Mouse (Mus musculus): ENCODE data around the gene Wdr64.

The Wdr64 gene

GRCm38 (mm10) chr1:175698293-175698692 lies at the start of gene Wdr64:
Gene Wdr64 (plus strand): TSS chr1:175698593.
- no peak for DNase-seq (ENCODE audit: low spot score in 2 of 2)

- no peak for DNase-seq (ENCODE audit: low spot score in 2 of 2)
Measured at GRCm38 (mm10) chr1:175648615-175649014, 49.8 kb upstream of the Wdr64 start.

- no peak for DNase-seq (ENCODE audit: low spot score in 2 of 2)
Measured at GRCm38 (mm10) chr1:175659900-175660299, 38.5 kb upstream of the Wdr64 start.

GRCm38 (mm10) chr1:175668666-175669405 lies 29.6 kb upstream of the Wdr64 start:
- peak in 1 of 2 experiments; percentile 29 for DNase-seq (ENCODE audit: low spot score in 2 of 2)

- DNase-seq (ENCODE audit: low spot score in 2 of 2), result no peak
Measured at GRCm38 (mm10) chr1:175669456-175669855, 28.9 kb upstream of the Wdr64 start.

- no peak for DNase-seq (ENCODE audit: low spot score in 2 of 2)
Measured at GRCm38 (mm10) chr1:175670042-175670441, 28.4 kb upstream of the Wdr64 start.

GRCm38 (mm10) chr1:175671626-175672025 lies 26.8 kb upstream of the Wdr64 start:
- DNase-seq (ENCODE audit: low spot score in 2 of 2), result no peak

- DNase-seq (ENCODE audit: low spot score in 2 of 2), result no peak
Measured at GRCm38 (mm10) chr1:175673563-175674325, 24.6 kb upstream of the Wdr64 start.

GRCm38 (mm10) chr1:175675116-175675515 lies 23.3 kb upstream of the Wdr64 start:
- DNase-seq (ENCODE audit: low spot score in 2 of 2), result no peak

- DNase-seq (ENCODE audit: low spot score in 2 of 2), result no peak
Measured at GRCm38 (mm10) chr1:175677459-175677858, 20.9 kb upstream of the Wdr64 start.

- DNase-seq (ENCODE audit: low spot score in 2 of 2), result no peak
Measured at GRCm38 (mm10) chr1:175680995-175681394, 17.4 kb upstream of the Wdr64 start.

- DNase-seq (ENCODE audit: low spot score in 2 of 2), result no peak
Measured at GRCm38 (mm10) chr1:175691686-175692245, 6.6 kb upstream of the Wdr64 start.

GRCm38 (mm10) chr1:175692246-175692996 lies 6.0 kb upstream of the Wdr64 start, which contains the start of the genes Opn3 and Chml:
Gene Opn3 (minus strand): TSS chr1:175692776.
Gene Chml (minus strand): TSS chr1:175692901.
- peak; percentile 98 for DNase-seq (ENCODE audit: low spot score in 2 of 2)

- no peak for DNase-seq (ENCODE audit: low spot score in 2 of 2)
Measured at GRCm38 (mm10) chr1:175692997-175693361, 5.4 kb upstream of the Wdr64 start.

- peak in 1 of 2 experiments; percentile 3 for DNase-seq (ENCODE audit: low spot score in 2 of 2)
Measured at GRCm38 (mm10) chr1:175693429-175693960, 4.9 kb upstream of the Wdr64 start.

- DNase-seq (ENCODE audit: low spot score in 2 of 2), result no peak
Measured at GRCm38 (mm10) chr1:175699375-175699774, 982 bp downstream of the Wdr64 start.

- DNase-seq (ENCODE audit: low spot score in 2 of 2), result no peak
Measured at GRCm38 (mm10) chr1:175699796-175700195, 1.4 kb downstream of the Wdr64 start.

GRCm38 (mm10) chr1:175701145-175701544 lies 2.8 kb downstream of the Wdr64 start:
- DNase-seq (ENCODE audit: low spot score in 2 of 2), result no peak

GRCm38 (mm10) chr1:175707599-175707998 lies 9.2 kb downstream of the Wdr64 start:
- no peak for DNase-seq (ENCODE audit: low spot score in 2 of 2)

- DNase-seq (ENCODE audit: low spot score in 2 of 2), result no peak
Measured at GRCm38 (mm10) chr1:175708013-175708412, 9.6 kb downstream of the Wdr64 start.

- no peak for DNase-seq (ENCODE audit: low spot score in 2 of 2)
Measured at GRCm38 (mm10) chr1:175712338-175712909, 14.0 kb downstream of the Wdr64 start.

All from spleen, postnatal 14 days (tissue).